Mouse (Mus musculus): ENCODE data around the gene Med27. TPM values are rescaled to one million over a fixed set of nuclear protein-coding genes. Genes with fewer than 3 reads are reported as not detected.

The Med27 gene
- polyA plus RNA-seq, 1 experiment from 2014 or later = 48.4 TPM

DNA sequence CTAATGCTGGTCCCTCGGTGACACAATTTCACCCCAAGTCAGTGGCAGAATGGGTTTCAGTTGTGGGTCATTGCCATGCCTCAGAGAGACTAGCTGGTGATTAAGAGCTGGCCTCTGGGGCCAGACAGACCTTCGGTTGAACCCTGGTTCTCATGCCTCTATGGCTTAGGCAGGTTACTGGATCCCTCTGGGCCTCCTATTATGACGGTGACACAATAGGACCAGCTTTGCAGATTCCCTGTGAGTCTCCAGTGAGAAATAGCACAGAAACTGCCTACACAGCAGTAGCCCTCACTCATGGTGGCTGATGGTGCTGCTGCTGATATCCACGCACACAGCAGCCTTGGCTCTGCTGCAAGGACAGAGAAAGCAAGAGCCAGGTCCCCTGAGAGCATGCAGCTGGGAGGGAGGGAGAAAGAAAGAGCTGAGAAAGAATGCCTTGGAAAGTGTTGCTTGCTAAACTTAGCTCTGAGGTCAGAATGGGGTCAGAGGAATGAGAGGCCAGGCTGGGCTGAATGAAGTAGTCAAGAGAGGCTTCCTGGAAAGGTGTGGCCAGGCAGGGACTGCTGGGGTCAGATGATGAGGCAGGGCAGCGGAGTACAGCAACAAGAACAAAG lies 226.3 kb downstream of the Med27 start:
- peaks cover 7% of the 10 kb centered on the region; the same call in 1 of the 2 replicates for H3K4me1 ChIP-seq (replicated peaks)
- 58% methylated on average over 5 of the region's 5 CpGs for WGBS
- H3K27ac ChIP-seq = no peak overlapping the region

DNA sequence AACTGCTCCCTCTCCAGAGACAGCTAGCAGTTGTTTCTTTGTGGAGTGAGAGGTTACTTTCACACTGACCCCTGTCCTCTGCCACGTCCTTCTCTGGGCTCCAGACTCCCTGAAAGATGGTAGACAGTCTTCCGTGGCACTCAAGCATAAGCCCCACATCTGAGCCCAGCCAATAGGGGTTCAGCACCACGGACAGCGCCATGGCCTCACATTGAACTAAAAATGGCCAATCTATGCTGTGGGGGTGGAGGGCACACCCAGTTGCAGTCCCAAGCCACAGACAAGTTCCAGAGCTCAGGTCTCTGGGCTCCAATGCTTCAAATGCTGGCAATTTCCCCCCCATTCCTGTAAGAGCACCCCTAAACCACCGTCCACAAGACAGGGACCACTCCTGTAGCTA lies 227.0 kb downstream of the Med27 start:
- Histone ChIP-seq H3K9ac (replicated peaks) (no peak overlapping the region), H3K4me1 (replicated peaks) (peaks cover 7% of the 10 kb centered on the region; the same call in 1 of the 2 replicates), H3K27me3 (peaks cover 9% of the 10 kb centered on the region), H3K36me3 (no peaks in the 10 kb centered on the region), H3K27ac (no peak overlapping the region), H3K4me2 (no peak overlapping the region), H3K4me3 (replicated peaks) (no peak overlapping the region), H3K9me3 (no peaks in the 10 kb centered on the region)
- ATAC-seq (ENCODE audit: insufficient number of reproducible peaks, insufficient read depth, low FRiP score, low TSS enrichment, low read depth) = no peak
- WGBS = 8% methylated on average over 5 of the region's 5 CpGs

More for the DNA sequence above, 226.3 kb downstream of the Med27 start:
- Histone ChIP-seq H3K27me3 (peaks cover 9% of the 10 kb centered on the region), H3K4me2 (no peak overlapping the region), H3K36me3 (no peaks in the 10 kb centered on the region), H3K4me3 (replicated peaks) (no peak overlapping the region), H3K9ac (replicated peaks) (no peak overlapping the region), H3K9me3 (no peaks in the 10 kb centered on the region)
- no peak for ATAC-seq (ENCODE audit: insufficient number of reproducible peaks, insufficient read depth, low FRiP score, low TSS enrichment, low read depth)

DNA sequence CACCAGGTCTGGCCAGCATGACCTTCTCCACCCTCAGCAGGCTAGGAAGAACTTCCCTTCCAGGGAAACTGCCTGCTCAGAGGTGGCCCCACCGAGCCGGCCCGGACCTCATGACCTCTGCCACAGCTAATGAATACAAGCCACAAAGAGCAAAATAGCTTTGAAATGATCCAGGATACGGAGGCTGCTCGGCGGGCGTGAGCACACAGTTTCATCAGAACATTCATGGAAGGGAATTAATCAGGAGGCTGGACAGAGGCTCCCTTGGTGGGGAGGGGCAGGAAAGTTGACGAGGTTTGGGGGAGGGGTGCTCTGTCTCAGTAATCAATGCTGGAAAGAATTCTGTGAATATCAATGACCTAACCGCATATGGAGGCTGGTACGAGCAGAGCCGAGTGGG lies 227.6 kb downstream of the Med27 start:
- H3K27me3 ChIP-seq = peaks cover 9% of the 10 kb centered on the region
- no peak overlapping the region for H3K4me2 ChIP-seq
- H3K27ac ChIP-seq = no peak overlapping the region
- no peaks in the 10 kb centered on the region for H3K36me3 ChIP-seq
- no peaks in the 10 kb centered on the region for H3K9me3 ChIP-seq
- peaks cover 7% of the 10 kb centered on the region; the same call in 1 of the 2 replicates for H3K4me1 ChIP-seq (replicated peaks)
- H3K9ac ChIP-seq (replicated peaks) = no peak overlapping the region
- no peak for ATAC-seq (ENCODE audit: insufficient number of reproducible peaks, insufficient read depth, low FRiP score, low TSS enrichment, low read depth)
- H3K4me3 ChIP-seq (replicated peaks) = no peak overlapping the region
- 22% methylated on average over 11 of the region's 11 CpGs for WGBS

Small RNA genes lying within 50 kb of the gene (microRNA-seq; reads per million reads assigned to microRNA genes)
- not detected for gene Mir133c

Other genes with a start within 250 kb of the Med27 start
- 14.8 and 17.1 TPM in 2 replicates for gene Setx, start 222.6 kb upstream of the Med27 start, polyA plus RNA-seq (2016; fragmentation: Nextera tagmentation; extraction: Ambion mirVana)
- 0.22 and 0.55 TPM in 2 replicates for gene Ntng2, start 93.8 kb upstream of the Med27 start, polyA plus RNA-seq (2016; fragmentation: Nextera tagmentation; extraction: Ambion mirVana)